Mouse (Mus musculus): Measurements from ENCODE around the gene Crip1. TPM values are rescaled to one million over a fixed set of nuclear protein-coding genes. Genes with fewer than 3 reads are reported as not detected.

Crip1 gene
- polyA plus RNA-seq, 1 experiment from 2014 or later = 360 TPM

GRCm38 (mm10) chr12:113102461-113102860 is 43.7 kb upstream of the Crip1 start:
- H3K27ac ChIP-seq (ENCODE audit: low read length) = no peak overlapping the region
- ATAC-seq (ENCODE audit: insufficient read depth, low FRiP score) = no peak

DNA sequence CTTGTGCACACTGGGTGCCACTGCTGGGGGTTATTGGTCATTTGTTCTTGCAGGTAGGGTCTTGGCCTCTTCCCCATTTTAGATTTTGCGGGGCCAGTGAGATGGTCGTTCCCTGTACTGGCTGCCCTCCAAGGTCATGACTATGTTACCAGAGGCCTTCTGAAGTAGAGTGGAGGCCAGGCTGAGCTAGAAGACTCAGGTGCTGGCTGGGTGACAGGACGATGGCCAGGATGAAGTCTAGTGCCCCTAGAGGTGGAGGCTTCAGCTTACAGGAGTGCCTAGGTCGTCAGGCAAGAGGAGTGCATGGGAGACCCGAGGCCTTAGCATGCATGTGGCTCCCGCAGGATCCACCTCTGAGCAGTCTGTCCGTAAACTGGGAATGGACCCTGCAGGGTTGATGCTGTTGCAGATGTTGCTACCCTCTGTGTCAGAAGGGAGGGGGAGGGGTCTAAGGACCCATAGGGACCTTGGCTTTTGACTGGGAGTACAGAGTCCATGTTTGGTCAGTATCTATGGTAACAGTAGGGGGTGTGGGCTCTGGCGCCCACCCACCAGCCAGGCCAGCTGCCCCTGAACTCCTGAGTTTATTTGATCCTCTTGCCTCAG is 42.2 kb upstream of the Crip1 start:
- Histone ChIP-seq H3K36me3 (ENCODE audit: control insufficient read depth, insufficient read depth, low read length) (no peaks in the 10 kb centered on the region), H3K4me2 (ENCODE audit: low read depth, low read length) (no peak overlapping the region), H3K27ac (ENCODE audit: low read length) (no peak overlapping the region), H3K9ac (ENCODE audit: low read length) (no peak overlapping the region), H3K4me3 (replicated peaks; ENCODE audit: low read length) (no peak overlapping the region), H3K4me1 (ENCODE audit: control insufficient read depth, insufficient read depth, low read length) (peaks cover 30% of the 10 kb centered on the region), H3K9me3 (replicated peaks; ENCODE audit: control insufficient read depth, low read length) (no peaks in the 10 kb centered on the region), H3K27me3 (ENCODE audit: control insufficient read depth, insufficient read depth, low read length) (no peaks in the 10 kb centered on the region)
- no peak for ATAC-seq (ENCODE audit: insufficient read depth, low FRiP score)
- WGBS = 76% methylated on average over 8 of the region's 8 CpGs

More at GRCm38 (mm10) chr12:113102461-113102860, 43.7 kb upstream of the Crip1 start:
- Histone ChIP-seq H3K4me3 (replicated peaks; ENCODE audit: low read length) (no peak overlapping the region), H3K36me3 (ENCODE audit: control insufficient read depth, insufficient read depth, low read length) (no peaks in the 10 kb centered on the region), H3K4me2 (ENCODE audit: low read depth, low read length) (no peak overlapping the region), H3K4me1 (ENCODE audit: control insufficient read depth, insufficient read depth, low read length) (peaks cover 34% of the 10 kb centered on the region), H3K9me3 (replicated peaks; ENCODE audit: control insufficient read depth, low read length) (no peaks in the 10 kb centered on the region), H3K9ac (ENCODE audit: low read length) (no peak overlapping the region), H3K27me3 (ENCODE audit: control insufficient read depth, insufficient read depth, low read length) (no peaks in the 10 kb centered on the region)
- WGBS = 56% methylated on average over 6 of the region's 6 CpGs

GRCm38 (mm10) chr12:113106386-113106785 is 39.7 kb upstream of the Crip1 start:
- H3K9me3 ChIP-seq (replicated peaks; ENCODE audit: control insufficient read depth, low read length) = no peaks in the 10 kb centered on the region
- H3K27me3 ChIP-seq (ENCODE audit: control insufficient read depth, insufficient read depth, low read length) = no peaks in the 10 kb centered on the region
- 65% methylated on average over 6 of the region's 6 CpGs for WGBS
- no peak overlapping the region for H3K4me3 ChIP-seq (replicated peaks; ENCODE audit: low read length)
- H3K27ac ChIP-seq (ENCODE audit: low read length) = no peak overlapping the region
- peaks cover 19% of the 10 kb centered on the region for H3K4me1 ChIP-seq (ENCODE audit: control insufficient read depth, insufficient read depth, low read length)
- H3K36me3 ChIP-seq (ENCODE audit: control insufficient read depth, insufficient read depth, low read length) = no peaks in the 10 kb centered on the region
- H3K4me2 ChIP-seq (ENCODE audit: low read depth, low read length) = no peak overlapping the region
- no peak for ATAC-seq (ENCODE audit: insufficient read depth, low FRiP score)
- no peak overlapping the region for H3K9ac ChIP-seq (ENCODE audit: low read length)

DNA sequence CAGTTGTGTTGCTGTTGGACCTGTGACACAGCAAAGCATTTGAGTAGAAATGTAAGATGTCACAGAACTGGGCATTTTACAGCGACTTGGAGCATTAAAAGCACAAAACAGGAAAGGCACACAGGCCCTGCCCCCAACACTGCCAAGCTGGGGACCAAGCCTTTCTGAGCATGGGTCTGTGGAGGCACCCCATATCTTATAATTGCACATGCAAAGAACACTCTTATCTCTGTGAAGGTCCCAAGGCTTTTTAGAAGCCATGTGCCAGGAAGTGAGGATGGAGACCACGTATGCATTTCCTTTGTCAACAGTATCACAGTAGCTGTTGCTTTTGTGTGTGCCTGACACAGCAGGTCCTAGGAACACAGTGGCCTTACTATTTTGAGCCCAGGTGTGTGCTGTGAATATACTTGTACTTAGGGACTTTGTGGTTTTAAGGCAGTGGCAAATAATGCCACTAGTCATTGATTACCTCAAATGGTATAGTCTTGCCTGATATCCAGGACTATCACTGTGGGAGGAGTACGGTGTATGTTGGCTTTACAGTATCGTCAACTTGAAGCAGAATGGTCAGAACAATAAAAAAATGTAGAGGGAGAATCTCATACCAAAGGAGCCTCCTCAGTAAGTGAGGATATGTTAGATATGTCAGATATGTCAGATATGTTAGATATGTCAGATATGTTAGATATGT is 38.5 kb upstream of the Crip1 start:
- Histone ChIP-seq H3K36me3 (ENCODE audit: control insufficient read depth, insufficient read depth, low read length) (no peaks in the 10 kb centered on the region; the same call in 1 of the 2 replicates), H3K4me1 (ENCODE audit: control insufficient read depth, insufficient read depth, low read length) (peaks cover 19% of the 10 kb centered on the region), H3K27ac (ENCODE audit: low read length) (no peak overlapping the region), H3K4me3 (replicated peaks; ENCODE audit: low read length) (no peak overlapping the region), H3K9ac (ENCODE audit: low read length) (no peak overlapping the region), H3K9me3 (replicated peaks; ENCODE audit: control insufficient read depth, low read length) (no peaks in the 10 kb centered on the region), H3K4me2 (ENCODE audit: low read depth, low read length) (no peak overlapping the region), H3K27me3 (ENCODE audit: control insufficient read depth, insufficient read depth, low read length) (no peaks in the 10 kb centered on the region)
- WGBS = 73% methylated on average over 4 of the region's 4 CpGs
- no peak for ATAC-seq (ENCODE audit: insufficient read depth, low FRiP score)

GRCm38 (mm10) chr12:113108528-113109283 is 37.4 kb upstream of the Crip1 start:
- Histone ChIP-seq H3K4me3 (replicated peaks; ENCODE audit: low read length) (no peak overlapping the region), H3K9ac (ENCODE audit: low read length) (no peak overlapping the region), H3K4me1 (ENCODE audit: control insufficient read depth, insufficient read depth, low read length) (peaks cover 16% of the 10 kb centered on the region), H3K27ac (ENCODE audit: low read length) (no peak overlapping the region), H3K36me3 (ENCODE audit: control insufficient read depth, insufficient read depth, low read length) (no peaks in the 10 kb centered on the region; the same call in 1 of the 2 replicates), H3K4me2 (ENCODE audit: low read depth, low read length) (no peak overlapping the region), H3K27me3 (ENCODE audit: control insufficient read depth, insufficient read depth, low read length) (no peaks in the 10 kb centered on the region), H3K9me3 (replicated peaks; ENCODE audit: control insufficient read depth, low read length) (no peaks in the 10 kb centered on the region)
- no peak for ATAC-seq (ENCODE audit: insufficient read depth, low FRiP score)
- WGBS = 84% methylated on average over 17 of the region's 17 CpGs

DNA sequence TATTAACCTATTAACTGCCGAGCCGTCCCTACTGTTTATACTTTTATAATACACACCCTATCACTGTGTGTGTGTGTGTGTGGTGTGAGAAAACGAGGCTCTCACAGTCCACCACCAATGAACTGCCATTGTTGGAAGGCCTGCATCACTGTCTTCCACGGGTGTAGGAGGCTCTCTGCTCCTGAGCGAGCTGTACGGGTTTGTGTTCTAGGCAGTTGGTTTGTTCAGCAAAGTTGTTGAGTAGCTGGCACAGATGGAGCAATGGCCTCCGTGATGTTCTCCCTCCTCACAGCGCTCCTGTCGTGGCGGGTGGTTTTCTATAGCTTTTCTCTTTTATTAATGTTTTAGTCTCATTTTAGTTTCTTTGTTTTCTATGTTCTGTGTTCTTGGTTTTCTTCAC is 36.3 kb upstream of the Crip1 start:
- H3K9ac ChIP-seq (ENCODE audit: low read length) = no peak overlapping the region
- H3K27ac ChIP-seq (ENCODE audit: low read length) = no peak overlapping the region
- ATAC-seq (ENCODE audit: insufficient read depth, low FRiP score) = no peak
- H3K9me3 ChIP-seq (replicated peaks; ENCODE audit: control insufficient read depth, low read length) = no peaks in the 10 kb centered on the region
- H3K4me2 ChIP-seq (ENCODE audit: low read depth, low read length) = no peak overlapping the region
- WGBS = 80% methylated on average over 10 of the region's 10 CpGs
- no peaks in the 10 kb centered on the region for H3K27me3 ChIP-seq (ENCODE audit: control insufficient read depth, insufficient read depth, low read length)
- H3K4me3 ChIP-seq (replicated peaks; ENCODE audit: low read length) = no peak overlapping the region
- peaks cover 10% of the 10 kb centered on the region for H3K4me1 ChIP-seq (ENCODE audit: control insufficient read depth, insufficient read depth, low read length)
- H3K36me3 ChIP-seq (ENCODE audit: control insufficient read depth, insufficient read depth, low read length) = no peaks in the 10 kb centered on the region; the same call in 1 of the 2 replicates

DNA sequence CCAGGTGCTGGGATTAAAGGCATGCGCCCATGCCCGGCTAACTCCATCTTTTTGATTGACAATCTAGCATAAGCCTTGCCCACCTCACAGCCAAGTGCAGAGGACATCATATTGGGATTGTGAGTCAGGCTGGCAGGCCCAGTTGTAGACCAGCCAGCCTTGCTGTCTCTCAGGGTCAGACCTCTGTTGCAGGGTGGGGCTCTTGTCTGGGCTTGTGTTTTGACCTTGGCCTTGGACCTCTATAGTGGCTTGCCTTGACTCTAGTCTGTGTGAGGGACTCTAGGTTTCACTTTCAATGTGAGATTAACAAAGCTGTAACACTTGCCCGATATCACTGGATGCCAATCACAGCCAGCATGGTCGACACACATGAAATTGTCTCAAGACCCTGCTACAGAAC is 32.0 kb upstream of the Crip1 start:
- no peaks in the 10 kb centered on the region for H3K27me3 ChIP-seq (ENCODE audit: control insufficient read depth, insufficient read depth, low read length)
- WGBS = 83% methylated on average over 4 of the region's 4 CpGs
- ATAC-seq (ENCODE audit: insufficient read depth, low FRiP score) = no peak
- peaks cover 15% of the 10 kb centered on the region for H3K36me3 ChIP-seq (ENCODE audit: control insufficient read depth, insufficient read depth, low read length)
- H3K4me2 ChIP-seq (ENCODE audit: low read depth, low read length) = no peak overlapping the region
- no peak overlapping the region for H3K27ac ChIP-seq (ENCODE audit: low read length)
- H3K9me3 ChIP-seq (replicated peaks; ENCODE audit: control insufficient read depth, low read length) = no peaks in the 10 kb centered on the region
- H3K4me1 ChIP-seq (ENCODE audit: control insufficient read depth, insufficient read depth, low read length) = peaks cover 10% of the 10 kb centered on the region
- H3K4me3 ChIP-seq (replicated peaks; ENCODE audit: low read length) = no peak overlapping the region
- H3K9ac ChIP-seq (ENCODE audit: low read length) = no peak overlapping the region

GRCm38 (mm10) chr12:113114856-113115538 is 31.1 kb upstream of the Crip1 start:
- no peak overlapping the region for H3K27ac ChIP-seq (ENCODE audit: low read length)
- no peak for ATAC-seq (ENCODE audit: insufficient read depth, low FRiP score)
- H3K4me2 ChIP-seq (ENCODE audit: low read depth, low read length) = no peak overlapping the region
- H3K36me3 ChIP-seq (ENCODE audit: control insufficient read depth, insufficient read depth, low read length) = peaks cover 15% of the 10 kb centered on the region
- H3K4me1 ChIP-seq (ENCODE audit: control insufficient read depth, insufficient read depth, low read length) = peaks cover 5% of the 10 kb centered on the region; the same call in 1 of the 2 replicates
- no peak overlapping the region for H3K4me3 ChIP-seq (replicated peaks; ENCODE audit: low read length)
- WGBS = 69% methylated on average over 16 of the region's 16 CpGs
- H3K9me3 ChIP-seq (replicated peaks; ENCODE audit: control insufficient read depth, low read length) = no peaks in the 10 kb centered on the region
- no peaks in the 10 kb centered on the region for H3K27me3 ChIP-seq (ENCODE audit: control insufficient read depth, insufficient read depth, low read length)
- H3K9ac ChIP-seq (ENCODE audit: low read length) = no peak overlapping the region
